Mouse (Mus musculus) lung, adult 2 months (tissue): Measurements from ENCODE around the gene Eif4h.

ENCODE experiments used
- CTCF ChIP-seq: fragments of 200-500 bp; IDR thresholded peaks from 2 replicates; pipeline ENCODE4 v1.5.1; 2011; ENCODE audit warnings: mild to moderate bottlenecking, low read length, control low read depth; ENCODE audit not compliant: insufficient read depth
- POLR2A ChIP-seq: fragments of 200-500 bp; IDR thresholded peaks from 2 replicates; pipeline ENCODE4 v1.6.1; 2011; ENCODE audit warnings: low read depth, mild to moderate bottlenecking, control low read depth, low read length, borderline replicate concordance; ENCODE audit errors: extremely low read depth

DNA sequence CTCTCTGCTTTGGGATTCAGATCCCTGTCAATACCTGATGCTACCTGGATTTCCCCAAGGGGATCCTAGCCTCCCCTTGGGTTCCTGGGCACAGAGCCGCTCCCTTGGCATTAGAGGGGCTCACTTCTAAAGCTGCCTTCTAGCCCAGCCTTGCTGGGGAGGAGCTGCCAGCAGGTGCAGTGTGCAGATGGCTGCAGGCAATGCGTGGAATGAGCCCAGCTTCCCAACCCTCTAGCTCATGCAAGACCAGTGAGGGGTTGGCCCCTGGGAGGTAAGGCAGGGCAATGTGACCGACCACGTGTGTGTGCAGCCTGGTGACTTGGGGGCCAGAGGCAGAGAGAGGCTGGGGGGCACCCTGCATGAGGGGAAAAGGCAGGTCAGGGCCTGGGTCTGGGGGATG is 17.4 kb upstream of the Eif4h start:
- TF ChIP-seq POLR2A (no peak), CTCF (no peak)
